Mouse (Mus musculus): Measurements from ENCODE around the gene Hsdl1.
A peak's percentile ranks its signal among the peaks of the same experiment; 100 is the strongest.

Hsdl1 gene

GRCm38 (mm10) chr8:119579096-119579495 lies 4.1 kb upstream of the Hsdl1 start:
- DNase-seq (ENCODE audit: low spot score): no peak

GRCm38 (mm10) chr8:119575366-119575726 lies 363 bp upstream of the Hsdl1 start:
- DNase-seq (ENCODE audit: low spot score): no peak

- DNase-seq (ENCODE audit: low spot score): peak; percentile 36
Observed at GRCm38 (mm10) chr8:119572411-119572810, 2.6 kb downstream of the Hsdl1 start.

GRCm38 (mm10) chr8:119571135-119571534 lies 3.8 kb downstream of the Hsdl1 start:
- no peak for DNase-seq (ENCODE audit: low spot score)

GRCm38 (mm10) chr8:119569881-119570280 lies 5.1 kb downstream of the Hsdl1 start:
- no peak for DNase-seq (ENCODE audit: low spot score)

GRCm38 (mm10) chr8:119568951-119569350 lies 6.0 kb downstream of the Hsdl1 start:
- no peak for DNase-seq (ENCODE audit: low spot score)

GRCm38 (mm10) chr8:119568251-119568650 lies 6.7 kb downstream of the Hsdl1 start:
- no peak for DNase-seq (ENCODE audit: low spot score)

GRCm38 (mm10) chr8:119566367-119566766 lies 8.6 kb downstream of the Hsdl1 start:
- DNase-seq (ENCODE audit: low spot score): no peak

GRCm38 (mm10) chr8:119563849-119564251 lies 11.1 kb downstream of the Hsdl1 start:
- no peak for DNase-seq (ENCODE audit: low spot score)

GRCm38 (mm10) chr8:119559402-119559720 lies 15.6 kb downstream of the Hsdl1 start:
- no peak for DNase-seq (ENCODE audit: low spot score)

- DNase-seq (ENCODE audit: low spot score): peak; percentile 97
Observed at GRCm38 (mm10) chr8:119558603-119559401, 16.2 kb downstream of the Hsdl1 start, which contains the start of gene Mbtps1. TSS of gene Mbtps1 (minus strand) at chr8:119558735.

GRCm38 (mm10) chr8:119557821-119558602 lies 17.0 kb downstream of the Hsdl1 start:
- DNase-seq (ENCODE audit: low spot score): peak; percentile 76

- DNase-seq (ENCODE audit: low spot score): no peak
Observed at GRCm38 (mm10) chr8:119557132-119557531, 17.9 kb downstream of the Hsdl1 start.

- DNase-seq (ENCODE audit: low spot score): no peak
Observed at GRCm38 (mm10) chr8:119555861-119556260, 19.1 kb downstream of the Hsdl1 start.

GRCm38 (mm10) chr8:119552967-119553366 lies 22.0 kb downstream of the Hsdl1 start:
- no peak for DNase-seq (ENCODE audit: low spot score)

GRCm38 (mm10) chr8:119548560-119549113 lies 26.3 kb downstream of the Hsdl1 start:
- DNase-seq (ENCODE audit: low spot score): no peak

- DNase-seq (ENCODE audit: low spot score): peak; percentile 39
Observed at GRCm38 (mm10) chr8:119547019-119547691, 27.8 kb downstream of the Hsdl1 start.

GRCm38 (mm10) chr8:119545791-119546190 lies 29.2 kb downstream of the Hsdl1 start:
- no peak for DNase-seq (ENCODE audit: low spot score)

- DNase-seq (ENCODE audit: low spot score): no peak
Observed at GRCm38 (mm10) chr8:119545180-119545579, 29.8 kb downstream of the Hsdl1 start.

- no peak for DNase-seq (ENCODE audit: low spot score)
Observed at GRCm38 (mm10) chr8:119544606-119545005, 30.4 kb downstream of the Hsdl1 start.

- DNase-seq (ENCODE audit: low spot score): no peak
Observed at GRCm38 (mm10) chr8:119531973-119532372, 43.0 kb downstream of the Hsdl1 start.

- no peak for DNase-seq (ENCODE audit: low spot score)
Observed at GRCm38 (mm10) chr8:119531397-119531796, 43.6 kb downstream of the Hsdl1 start.

All from lung, postnatal 25 days (tissue).